Mouse (Mus musculus) MEL (cell line): ENCODE data around the gene Hist1h2bl. TPM values are rescaled to one million over a fixed set of nuclear protein-coding genes. Genes with fewer than 3 reads are reported as not detected.

Experiments
- DNase-seq: peaks from one replicate; pipeline ENCODE4 v3.0.0; 2011; ENCODE audit warnings: low read depth, low spot score
- H3K27ac ChIP-seq: 2 replicates; pipeline ENCODE4 v1.5.1; 2012; ENCODE audit warnings: low read depth, mild to moderate bottlenecking, control low read depth, low read length, moderate library complexity; ENCODE audit not compliant: control insufficient read depth
- H3K27me3 ChIP-seq, 2 experiments: fragments of 150-350 bp in 1 of 2; sonication (generic) in 1 of 2; 2 replicates each; pipeline ENCODE4 v1.6.1; 2012; ENCODE audit warnings: low read length in 2 of 2, mild to moderate bottlenecking in 2 of 2, improper control_type of control experiment in 1 of 2, moderate library complexity in 1 of 2; ENCODE audit not compliant: insufficient read depth in 2 of 2, control insufficient read depth in 1 of 2
- H3K36me3 ChIP-seq, 2 experiments: 2 replicates each; pipeline ENCODE4 v1.6.1; 2012 to 2014; ENCODE audit warnings: low read length in 2 of 2, improper control_type of control experiment in 1 of 2, inconsistent platforms in 1 of 2, mild to moderate bottlenecking in 1 of 2; ENCODE audit not compliant: insufficient read depth in 2 of 2, control insufficient read depth in 1 of 2
- H3K4me1 ChIP-seq, 2 experiments: fragments of 150-350 bp in 1 of 2; sonication (generic) in 1 of 2; 2 replicates each; pipeline ENCODE4 v1.6.1; 2012; ENCODE audit warnings: low read length in 2 of 2, improper control_type of control experiment in 1 of 2, mild to moderate bottlenecking in 1 of 2; ENCODE audit not compliant: insufficient read depth in 2 of 2, control insufficient read depth in 1 of 2
- H3K4me3 ChIP-seq, 2 experiments: fragments of 150-350 bp in 1 of 2; sonication (generic) in 1 of 2; 2 replicates each; pipeline ENCODE4 v1.5.1; 2012; ENCODE audit warnings: low read depth in 2 of 2, low read length in 2 of 2, mild to moderate bottlenecking in 2 of 2, moderate library complexity in 2 of 2, control low read depth in 1 of 2, improper control_type of control experiment in 1 of 2; ENCODE audit not compliant: control insufficient read depth in 1 of 2, insufficient read depth in 1 of 2
- H3K79me2 ChIP-seq: 2 replicates; pipeline ENCODE4 v1.6.1; 2012; ENCODE audit warnings: mild to moderate bottlenecking, low read length, moderate library complexity; ENCODE audit not compliant: control insufficient read depth, poor library complexity, insufficient read depth
- H3K9ac ChIP-seq: 2 replicates; pipeline ENCODE4 v1.6.1; 2012; ENCODE audit warnings: low read depth, mild to moderate bottlenecking, control low read depth, low read length, moderate library complexity; ENCODE audit not compliant: control insufficient read depth, poor library complexity, severe bottlenecking
- H3K9me3 ChIP-seq: fragments of 150-350 bp; sonication (generic); replicated peaks from 2 replicates; pipeline ENCODE4 v1.6.1; 2012; ENCODE audit warnings: mild to moderate bottlenecking, low read length, improper control_type of control experiment, moderate library complexity; ENCODE audit not compliant: insufficient read depth
- BHLHE40 ChIP-seq: IDR thresholded peaks from 2 replicates; pipeline ENCODE4 v1.6.1; 2012; ENCODE audit warnings: low read depth, mild to moderate bottlenecking, inconsistent platforms, low read length, improper control_type of control experiment, borderline replicate concordance
- CTCF ChIP-seq, 3 experiments: IDR thresholded peaks in 2 of 3; conservative IDR thresholded peaks in 1 of 3; 2 replicates each; pipeline ENCODE4 v1.5.1; 2011 to 2012; ENCODE audit warnings: low read length in 3 of 3, low read depth in 2 of 3, mild to moderate bottlenecking in 2 of 3, improper control_type of control experiment in 1 of 3, inconsistent platforms in 1 of 3, mixed read lengths in 1 of 3, moderate library complexity in 1 of 3; ENCODE audit not compliant: control insufficient read depth in 1 of 3, insufficient read depth in 1 of 3, poor library complexity in 1 of 3, severe bottlenecking in 1 of 3
- E2F4 ChIP-seq: IDR thresholded peaks from 2 replicates; pipeline ENCODE4 v1.6.1; 2011; ENCODE audit warnings: low read depth, low read length, improper control_type of control experiment, borderline replicate concordance
- ETS1 ChIP-seq: IDR thresholded peaks from 2 replicates; pipeline ENCODE4 v1.6.1; 2012; ENCODE audit warnings: low read depth, mild to moderate bottlenecking, inconsistent platforms, low read length, improper control_type of control experiment, moderate library complexity
- GABPA ChIP-seq: IDR thresholded peaks from 2 replicates; pipeline ENCODE4 v1.6.1; 2012; ENCODE audit warnings: low read depth, mild to moderate bottlenecking, inconsistent platforms, low read length, improper control_type of control experiment, moderate library complexity
- KAT2A ChIP-seq: conservative IDR thresholded peaks from 2 replicates; pipeline ENCODE4 v1.6.1; 2012; ENCODE audit warnings: low read depth, low read length, improper control_type of control experiment, inconsistent platforms
- MEF2A ChIP-seq: IDR thresholded peaks from 2 replicates; pipeline ENCODE4 v1.6.1; 2014; ENCODE audit warnings: low read depth, mild to moderate bottlenecking, inconsistent platforms, low read length, improper control_type of control experiment; ENCODE audit not compliant: poor library complexity, insufficient replicate concordance, severe bottlenecking; ENCODE audit errors: extremely low read depth
- MYB ChIP-seq: IDR thresholded peaks from 2 replicates; pipeline ENCODE4 v1.6.1; 2011; ENCODE audit warnings: mild to moderate bottlenecking, low read depth, low read length, improper control_type of control experiment
- MYC ChIP-seq: IDR thresholded peaks from 2 replicates; pipeline ENCODE4 v1.6.1; 2011; ENCODE audit warnings: low read depth, mild to moderate bottlenecking, low read length, improper control_type of control experiment, moderate library complexity
- POLR2AphosphoS5 ChIP-seq: IDR thresholded peaks from 2 replicates; pipeline ENCODE4 v1.6.1; 2012; ENCODE audit warnings: low read depth, borderline replicate concordance, mild to moderate bottlenecking, inconsistent platforms, low read length, moderate library complexity, mixed read lengths
- RAD21 ChIP-seq: IDR thresholded peaks from 2 replicates; pipeline ENCODE4 v1.6.1; 2011; ENCODE audit warnings: mild to moderate bottlenecking, low read depth, low read length, improper control_type of control experiment
- SMC3 ChIP-seq: IDR thresholded peaks from 2 replicates; pipeline ENCODE4 v1.6.1; 2011; ENCODE audit warnings: low read depth, low read length, improper control_type of control experiment
- TAL1 ChIP-seq: IDR thresholded peaks from 2 replicates; pipeline ENCODE4 v1.6.1; 2012; ENCODE audit warnings: mild to moderate bottlenecking, inconsistent platforms, low read length, moderate library complexity, mixed read lengths
- TBP ChIP-seq: IDR thresholded peaks from 2 replicates; pipeline ENCODE4 v1.8.0; 2011; ENCODE audit warnings: low read depth, low read length, improper control_type of control experiment
- UBTF ChIP-seq: IDR thresholded peaks from 2 replicates; pipeline ENCODE4 v1.6.1; 2012; ENCODE audit warnings: low read depth, mild to moderate bottlenecking, inconsistent platforms, low read length, improper control_type of control experiment, moderate library complexity, borderline replicate concordance; ENCODE audit not compliant: insufficient read depth
- USF1 ChIP-seq: IDR thresholded peaks from 2 replicates; pipeline ENCODE4 v1.6.1; 2014; ENCODE audit warnings: low read depth, mild to moderate bottlenecking, inconsistent platforms, low read length, improper control_type of control experiment, moderate library complexity
- ZKSCAN1 ChIP-seq: IDR thresholded peaks from 2 replicates; pipeline ENCODE4 v1.6.1; 2012; ENCODE audit warnings: low read depth, mild to moderate bottlenecking, inconsistent platforms, low read length, improper control_type of control experiment, moderate library complexity
- ZMIZ1 ChIP-seq: IDR thresholded peaks from 2 replicates; pipeline ENCODE4 v1.6.1; 2012; ENCODE audit warnings: low read depth, mild to moderate bottlenecking, inconsistent platforms, low read length, improper control_type of control experiment, moderate library complexity
- polyA plus RNA-seq, 2 experiments: library from polyadenylated mRNA; stranded (reverse) in 1 of 2; unstranded in 1 of 2; fragments of >175 nt in 1 of 2; fragments of >200 nt in 1 of 2; gene quantifications; 2 replicates each; pipeline versions ENCODE4 v1.2.1 to v1.2.4; 2012; ENCODE audit warnings: low replicate concordance in 2 of 2, low read depth in 1 of 2; ENCODE audit not compliant: insufficient read length in 2 of 2, insufficient read depth in 1 of 2, missing spikeins in 1 of 2
- total RNA-seq: library from RNA; depleted of rRNA; stranded (reverse); fragments of 300-350 nt; gene quantifications from 2 replicates; pipeline ENCODE4 v1.2.3, GENCODE M21; 2012

The Hist1h2bl gene
- total and polyA plus RNA-seq, 3 experiments, result 6.7 to 2,215 TPM; not detected in 1

DNA sequence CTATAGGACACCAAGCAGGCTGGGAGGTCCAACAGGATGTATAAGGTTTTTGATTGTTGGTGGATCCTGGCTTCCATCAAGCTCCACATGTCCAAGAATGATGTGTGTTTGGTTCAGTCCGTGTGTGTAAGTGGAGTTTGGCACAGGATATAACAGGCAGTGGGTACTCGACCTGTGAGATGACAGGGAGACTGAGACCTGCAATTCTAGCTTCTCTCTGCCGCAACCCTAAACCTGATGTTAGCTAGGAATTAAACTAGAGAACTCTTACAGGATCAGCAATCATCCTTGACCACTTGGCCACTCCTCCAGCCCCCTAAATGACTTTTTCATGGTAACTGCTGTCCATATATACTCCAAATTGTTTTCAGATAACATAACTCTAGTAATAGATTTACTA lies 36.4 kb upstream of the Hist1h2bl start:
- H3K9ac ChIP-seq, result peak overlapping the region; percentile 80
- H3K27ac ChIP-seq, result peak overlapping the region; percentile 94
- H3K4me1 ChIP-seq, result peaks cover 0 to 10% of the 10 kb centered on the region in 2 experiments; a peak in 2 of 4 replicates
- no peaks in the 10 kb centered on the region; the same call in 1 of the 2 replicates for H3K79me2 ChIP-seq
- no peaks in the 10 kb centered on the region for H3K9me3 ChIP-seq
- peak overlapping the region; percentile 5 to 39 for H3K4me3 ChIP-seq
- H3K36me3 ChIP-seq, result peaks cover 0 to 29% of the 10 kb centered on the region in 2 experiments; a peak in 2 of 4 replicates
- no peaks in the 10 kb centered on the region for H3K27me3 ChIP-seq
- DNase-seq, result peak; percentile 82
- TF ChIP-seq ETS1 (no peak), TBP (peak; percentile 43; the same call in 1 of the 2 replicates), SMC3 (no peak)

DNA sequence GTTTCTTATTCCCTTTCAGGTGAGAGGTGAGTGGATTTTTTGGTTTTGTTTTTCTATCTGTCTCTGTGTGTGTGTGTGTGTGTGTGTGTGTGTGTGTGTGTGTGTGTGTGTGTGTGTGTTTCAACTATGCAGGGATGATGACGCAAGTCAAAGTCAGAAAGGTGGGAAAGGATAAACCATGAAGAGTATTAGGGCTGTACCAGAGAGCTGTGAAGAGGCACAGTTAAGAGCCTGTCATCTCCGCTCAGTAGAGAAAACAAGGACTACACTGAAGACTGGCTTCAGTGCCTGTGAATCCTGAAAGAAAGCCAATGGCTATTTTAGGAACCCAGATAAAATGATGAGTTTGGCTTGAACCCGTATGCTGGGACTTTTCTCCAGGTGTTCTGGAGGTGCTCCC lies 35.9 kb upstream of the Hist1h2bl start:
- H3K27ac ChIP-seq, result peak overlapping the region; percentile 94
- peaks cover 0 to 12% of the 10 kb centered on the region in 2 experiments; a peak in 2 of 4 replicates for H3K4me1 ChIP-seq
- peak overlapping the region; percentile 6 to 39 for H3K4me3 ChIP-seq
- H3K36me3 ChIP-seq, result peaks cover 0 to 31% of the 10 kb centered on the region in 2 experiments; a peak in 2 of 4 replicates
- TF ChIP-seq MYB (no peak), MYC (no peak), KAT2A (no peak), TAL1 (no peak), USF1 (no peak), E2F4 (no peak), RAD21 (no peak), GABPA (no peak), TBP (no peak), MEF2A (no peak), ZMIZ1 (no peak), BHLHE40 (no peak), CTCF (IDR thresholded peaks at IDR 0.05 in 2 of 3, conservative IDR thresholded peaks at IDR 0.05 in 1 of 3; ENCODE audit: control insufficient read depth in 1 of 3, insufficient read depth in 1 of 3, low read depth in 2 of 3, low read length in 3 of 3, poor library complexity in 1 of 3, severe bottlenecking in 1 of 3) (no peak), ZKSCAN1 (no peak), UBTF (no peak), POLR2AphosphoS5 (no peak), ETS1 (no peak)
- no peaks in the 10 kb centered on the region for H3K27me3 ChIP-seq
- H3K9me3 ChIP-seq, result no peaks in the 10 kb centered on the region
- DNase-seq, result peak; percentile 81
- no peaks in the 10 kb centered on the region; the same call in 1 of the 2 replicates for H3K79me2 ChIP-seq
- H3K9ac ChIP-seq, result peak overlapping the region; percentile 80
